Mouse (Mus musculus) ES-Bruce4 (cell line): ENCODE measurements around the gene Anxa9. TPM values are rescaled to one million over a fixed set of nuclear protein-coding genes. Genes with fewer than 3 reads are reported as not detected.

ENCODE experiments used
- H3K27ac ChIP-seq: 2 replicates; pipeline ENCODE4 v1.5.1; 2012; ENCODE audit warnings: low read length, inconsistent platforms; ENCODE audit not compliant: insufficient read depth
- H3K27me3 ChIP-seq: 2 replicates; pipeline ENCODE4 v1.6.1; 2012; ENCODE audit warnings: mild to moderate bottlenecking, low read length, inconsistent platforms; ENCODE audit not compliant: control insufficient read depth, poor library complexity, insufficient read depth, severe bottlenecking
- H3K36me3 ChIP-seq: 2 replicates; pipeline ENCODE4 v1.6.1; 2012; ENCODE audit warnings: inconsistent platforms, mild to moderate bottlenecking, low read length, moderate library complexity; ENCODE audit not compliant: control insufficient read depth, poor library complexity, insufficient read depth, severe bottlenecking
- H3K4me1 ChIP-seq: one replicate; pipeline ENCODE4 v1.8.1; 2011; ENCODE audit warnings: low read length; ENCODE audit not compliant: control insufficient read depth, insufficient read depth
- H3K4me3 ChIP-seq: 2 replicates; pipeline ENCODE4 v1.5.1; 2011; ENCODE audit warnings: low read depth, mild to moderate bottlenecking, low read length
- H3K9ac ChIP-seq: 2 replicates; pipeline ENCODE4 v1.6.1; 2012; ENCODE audit warnings: low read depth, mild to moderate bottlenecking, inconsistent platforms; ENCODE audit not compliant: poor library complexity, severe bottlenecking
- H3K9me3 ChIP-seq: replicated peaks from 2 replicates; pipeline ENCODE4 v1.6.1; 2012; ENCODE audit warnings: mild to moderate bottlenecking, low read length, inconsistent platforms; ENCODE audit not compliant: control insufficient read depth, poor library complexity, insufficient read depth, severe bottlenecking
- CTCF ChIP-seq: IDR thresholded peaks from one replicate; pipeline ENCODE4 v1.8.1; 2011; ENCODE audit warnings: low read depth, low read length
- EP300 ChIP-seq: IDR thresholded peaks from 2 replicates; pipeline ENCODE4 v1.6.1; 2011; ENCODE audit warnings: low read depth, low read length; ENCODE audit not compliant: insufficient read depth
- POLR2A ChIP-seq: IDR thresholded peaks from one replicate; pipeline ENCODE4 v1.8.1; 2011; ENCODE audit warnings: low read length; ENCODE audit not compliant: insufficient read depth
- polyA plus RNA-seq: library from polyadenylated mRNA; stranded (reverse); fragments of >200 nt; gene quantifications from 2 replicates; pipeline ENCODE4 v1.2.4, GENCODE M21; 2011; ENCODE audit warnings: low read depth; ENCODE audit not compliant: missing spikeins, insufficient read depth, insufficient read length

Gene Anxa9
- polyA plus RNA-seq, 1 experiment: 1.9 TPM

DNA sequence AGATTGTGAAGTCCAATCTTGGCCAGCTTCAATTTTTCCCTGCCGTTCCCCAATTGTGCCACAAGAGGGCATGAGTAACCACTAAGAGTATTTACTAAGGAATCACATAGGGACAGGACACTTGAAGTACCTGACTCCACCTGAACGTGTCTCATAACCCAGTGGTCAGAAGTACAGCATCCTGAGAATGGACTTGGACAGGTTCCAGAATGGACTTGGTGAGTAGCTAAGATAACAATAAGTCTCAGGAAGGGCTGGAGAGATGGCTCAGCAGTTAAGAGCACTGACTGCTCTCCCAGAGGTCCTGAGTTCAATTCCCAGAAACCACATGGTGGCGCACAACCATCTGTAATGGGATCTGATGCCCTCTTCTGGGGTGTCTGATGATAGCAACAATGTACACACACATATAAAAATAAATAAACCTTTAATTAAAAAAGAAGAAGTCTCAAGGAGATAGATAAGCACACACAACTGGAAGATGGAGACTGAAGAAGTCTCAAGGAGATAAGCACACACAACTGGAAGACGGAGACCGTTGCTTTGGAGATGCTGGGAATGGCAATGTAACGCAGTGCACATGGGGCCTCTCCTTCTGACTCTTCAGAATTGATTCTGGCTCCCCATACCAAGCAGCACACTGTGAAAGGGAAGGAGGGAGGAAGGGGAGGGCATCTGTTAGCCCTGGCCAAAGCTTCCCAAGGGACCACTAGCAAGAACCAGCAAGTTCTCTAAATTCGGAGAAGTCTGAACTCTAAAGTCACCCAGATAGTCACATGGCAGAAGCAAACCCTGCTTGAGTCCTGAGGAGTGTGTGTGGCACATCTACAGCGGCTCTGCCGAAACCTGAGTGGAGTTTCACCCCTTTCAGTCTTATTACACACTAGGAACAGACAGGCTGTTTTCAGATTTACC is 4.2 kb upstream of the Anxa9 start:
- Histone ChIP-seq H3K27me3 (no peaks in the 10 kb centered on the region), H3K9ac (no peak overlapping the region), H3K9me3 (no peaks in the 10 kb centered on the region), H3K36me3 (no peaks in the 10 kb centered on the region), H3K27ac (no peak overlapping the region), H3K4me1 (peaks cover 5% of the 10 kb centered on the region), H3K4me3 (no peak overlapping the region)
- no peak for TF ChIP-seq EP300
- TF ChIP-seq CTCF: peak; percentile 33
- TF ChIP-seq POLR2A: no peak

DNA sequence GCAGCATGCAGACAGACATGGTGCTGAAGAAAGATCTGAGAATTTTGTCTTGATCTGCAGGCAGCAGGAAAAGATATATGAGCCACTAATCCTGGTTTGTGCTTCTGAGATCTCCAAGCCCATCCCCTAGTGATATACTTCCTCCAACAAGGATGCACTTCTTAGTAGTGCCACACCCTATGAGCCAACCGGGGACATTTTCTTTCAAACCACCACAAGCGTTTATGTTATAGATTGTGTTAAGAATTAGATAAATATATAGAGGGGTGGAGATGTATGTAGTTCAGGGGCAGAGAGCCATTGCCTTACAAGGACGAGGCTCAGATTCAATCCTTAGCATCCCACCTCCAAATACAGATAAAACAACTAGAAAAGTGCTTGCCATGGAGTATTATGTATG is 3.5 kb upstream of the Anxa9 start:
- Histone ChIP-seq H3K27me3 (no peaks in the 10 kb centered on the region), H3K4me3 (no peak overlapping the region), H3K27ac (no peak overlapping the region), H3K9me3 (no peaks in the 10 kb centered on the region), H3K9ac (no peak overlapping the region), H3K4me1 (peaks cover 5% of the 10 kb centered on the region), H3K36me3 (no peaks in the 10 kb centered on the region)
- TF ChIP-seq EP300 (no peak), POLR2A (no peak), CTCF (no peak)

DNA sequence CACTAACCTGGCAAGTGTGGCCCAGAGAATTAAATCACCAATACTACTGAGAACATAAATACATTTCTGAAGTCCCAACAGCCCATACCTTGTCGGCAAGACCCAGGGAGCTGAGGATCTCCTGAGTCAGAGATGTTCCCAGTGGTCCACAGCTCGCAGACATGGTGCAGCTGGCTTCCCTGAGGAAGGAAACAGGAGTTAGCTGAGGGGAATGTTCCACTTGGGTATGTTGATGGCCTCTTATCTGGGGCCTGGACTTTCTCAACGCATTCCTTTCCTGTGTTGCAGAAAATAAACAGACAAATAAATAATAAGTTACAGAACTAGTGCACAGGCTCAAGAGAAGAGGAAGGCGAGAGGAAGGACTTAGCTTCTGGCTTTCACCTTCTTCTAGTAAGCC is 732 bp downstream of the Anxa9 start:
- Histone ChIP-seq H3K9me3 (no peaks in the 10 kb centered on the region), H3K36me3 (no peaks in the 10 kb centered on the region), H3K4me3 (no peak overlapping the region), H3K9ac (no peak overlapping the region), H3K4me1 (peaks cover 5% of the 10 kb centered on the region), H3K27me3 (no peaks in the 10 kb centered on the region), H3K27ac (no peak overlapping the region)
- no peak for TF ChIP-seq POLR2A
- TF ChIP-seq EP300: no peak

DNA sequence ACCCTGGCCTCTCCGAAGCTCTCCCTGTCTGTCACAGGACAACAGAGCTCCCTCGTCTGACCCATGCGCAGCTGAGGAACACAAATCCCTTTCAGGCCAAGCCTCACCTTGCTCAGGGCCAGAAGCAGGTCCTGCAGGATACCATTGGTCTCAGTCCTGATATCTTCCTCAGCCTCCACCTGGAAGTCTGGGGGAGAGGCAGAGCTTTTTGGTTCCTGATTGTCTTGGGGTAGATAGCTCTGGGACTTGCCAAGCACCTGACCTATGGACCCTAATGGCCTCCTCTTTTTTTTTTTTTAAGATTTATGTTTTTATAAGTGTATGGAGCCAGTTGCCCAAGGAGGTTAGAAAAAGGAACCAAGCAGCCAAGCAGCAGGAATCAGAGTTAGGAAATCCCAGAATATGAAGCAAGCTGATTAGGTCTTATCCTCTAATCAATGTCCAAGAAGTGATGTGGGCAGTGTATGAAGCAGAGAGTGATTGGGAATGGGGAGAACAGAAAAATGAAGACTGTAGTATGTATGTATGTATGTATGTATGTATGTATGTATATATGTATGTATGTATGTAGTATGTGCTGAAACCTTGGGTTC is 5.7 kb downstream of the Anxa9 start:
- Histone ChIP-seq H3K27ac (no peak overlapping the region), H3K4me1 (no peaks in the 10 kb centered on the region), H3K36me3 (no peaks in the 10 kb centered on the region), H3K9ac (no peak overlapping the region), H3K27me3 (no peaks in the 10 kb centered on the region), H3K9me3 (no peaks in the 10 kb centered on the region), H3K4me3 (no peak overlapping the region)
- no peak for TF ChIP-seq CTCF
- TF ChIP-seq EP300: no peak
- TF ChIP-seq POLR2A: no peak

DNA sequence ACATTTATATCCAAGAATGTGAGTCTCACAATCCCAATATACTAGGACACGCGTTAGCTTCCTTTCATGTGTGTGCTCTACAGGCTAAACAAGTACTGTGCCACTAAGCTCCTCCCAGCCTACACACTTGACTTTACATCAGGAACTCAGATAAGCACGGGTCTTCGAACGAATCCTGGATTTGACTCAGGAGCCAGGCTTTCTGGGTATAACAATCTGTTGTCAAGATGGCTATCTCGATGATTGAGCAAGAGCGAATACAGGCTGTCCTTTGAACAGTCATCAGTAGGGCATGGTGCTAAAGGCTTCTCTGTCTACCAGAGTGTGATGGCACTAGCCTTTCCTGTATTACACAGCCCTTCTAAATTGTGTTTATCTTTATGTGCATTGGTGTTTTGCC is 9.0 kb downstream of the Anxa9 start:
- TF ChIP-seq CTCF: no peak
- TF ChIP-seq POLR2A: no peak
- no peak for TF ChIP-seq EP300
- H3K36me3 ChIP-seq: peaks cover 7% of the 10 kb centered on the region; the same call in 1 of the 2 replicates
- peaks cover 6% of the 10 kb centered on the region for H3K4me1 ChIP-seq
- H3K27me3 ChIP-seq: no peaks in the 10 kb centered on the region
- H3K27ac ChIP-seq: no peak overlapping the region
- no peak overlapping the region for H3K9ac ChIP-seq
- no peaks in the 10 kb centered on the region for H3K9me3 ChIP-seq
- no peak overlapping the region for H3K4me3 ChIP-seq

DNA sequence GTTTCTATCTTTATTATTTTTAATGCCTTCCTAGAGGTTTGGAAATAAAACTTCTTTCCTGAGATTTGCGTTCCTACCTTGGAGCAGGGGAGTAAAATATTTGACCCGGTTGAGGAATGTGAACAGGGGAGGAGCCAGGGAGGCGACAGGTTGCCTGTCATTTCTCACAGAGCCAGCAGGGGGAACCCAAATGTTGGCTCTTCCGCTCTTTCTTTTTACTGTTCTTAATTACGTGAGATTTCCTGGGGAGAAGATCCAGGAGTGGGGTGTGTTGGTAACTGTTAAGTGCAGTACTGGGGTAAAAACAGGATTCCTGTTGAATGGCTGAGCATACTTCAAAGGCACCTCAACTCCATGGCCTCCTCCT is 10.9 kb downstream of the Anxa9 start:
- Histone ChIP-seq H3K27ac (peak overlapping the region; percentile 21; the same call in 1 of the 2 replicates), H3K9ac (no peak overlapping the region), H3K9me3 (no peaks in the 10 kb centered on the region), H3K27me3 (no peaks in the 10 kb centered on the region), H3K4me3 (no peak overlapping the region), H3K36me3 (peaks cover 12% of the 10 kb centered on the region), H3K4me1 (peaks cover 10% of the 10 kb centered on the region)
- no peak for TF ChIP-seq EP300
- TF ChIP-seq CTCF: peak; percentile 53
